Mouse (Mus musculus): Measurements from ENCODE around the gene Zfp36l2. TPM values are rescaled to one million over a fixed set of nuclear protein-coding genes. Genes with fewer than 3 reads are reported as not detected.

Zfp36l2 gene
- polyA plus RNA-seq, 1 experiment from 2014 or later: 22.5 TPM

- WGBS: 22% methylated on average over 16 of the region's 16 CpGs
- Histone ChIP-seq H3K9ac (ENCODE audit: low read depth, low read length) (peak overlapping the region; percentile 14; the same call in 1 of the 2 replicates), H3K36me3 (ENCODE audit: control insufficient read depth, insufficient read depth, low read length) (peaks cover 19% of the 10 kb centered on the region), H3K4me2 (replicated peaks; ENCODE audit: low read depth, low read length) (peak overlapping the region; percentile 28), H3K4me1 (ENCODE audit: control insufficient read depth, insufficient read depth, low read length) (peaks cover 32% of the 10 kb centered on the region), H3K4me3 (ENCODE audit: low read length) (peak overlapping the region; percentile 30; the same call in 1 of the 2 replicates), H3K27me3 (ENCODE audit: control insufficient read depth, insufficient read depth, low read length) (no peaks in the 10 kb centered on the region), H3K27ac (ENCODE audit: low read depth, low read length) (peak overlapping the region; percentile 85), H3K9me3 (ENCODE audit: control insufficient read depth, low read length) (no peaks in the 10 kb centered on the region)
- no peak for ATAC-seq (ENCODE audit: low FRiP score, low TSS enrichment)
These were observed 5.2 kb downstream of the Zfp36l2 start for GRCm38 (mm10) chr17:84182311-84183271.

GRCm38 (mm10) chr17:84181502-84182310, 6.0 kb downstream of the Zfp36l2 start:
- peaks cover 37% of the 10 kb centered on the region for H3K4me1 ChIP-seq (ENCODE audit: control insufficient read depth, insufficient read depth, low read length)

GRCm38 (mm10) chr17:84180715-84181501, 6.8 kb downstream of the Zfp36l2 start:
- Histone ChIP-seq H3K9ac (ENCODE audit: low read depth, low read length) (peak overlapping the region; percentile 28; the same call in 1 of the 2 replicates), H3K4me2 (replicated peaks; ENCODE audit: low read depth, low read length) (no peak overlapping the region; the same call in 1 of the 2 replicates), H3K27ac (ENCODE audit: low read depth, low read length) (peak overlapping the region; percentile 85; the same call in 1 of the 2 replicates), H3K27me3 (ENCODE audit: control insufficient read depth, insufficient read depth, low read length) (no peaks in the 10 kb centered on the region), H3K9me3 (ENCODE audit: control insufficient read depth, low read length) (no peaks in the 10 kb centered on the region), H3K4me3 (ENCODE audit: low read length) (no peak overlapping the region), H3K36me3 (ENCODE audit: control insufficient read depth, insufficient read depth, low read length) (peaks cover 11% of the 10 kb centered on the region), H3K4me1 (ENCODE audit: control insufficient read depth, insufficient read depth, low read length) (peaks cover 37% of the 10 kb centered on the region)
- peak; percentile 32; the same call in 1 of the 2 replicates for ATAC-seq (ENCODE audit: low FRiP score, low TSS enrichment)
- WGBS: 36% methylated on average over 11 of the region's 11 CpGs

More at GRCm38 (mm10) chr17:84181502-84182310, 6.0 kb downstream of the Zfp36l2 start:
- WGBS: 64% methylated on average over 18 of the region's 18 CpGs
- Histone ChIP-seq H3K9ac (ENCODE audit: low read depth, low read length) (no peak overlapping the region; the same call in 1 of the 2 replicates), H3K4me3 (ENCODE audit: low read length) (no peak overlapping the region), H3K9me3 (ENCODE audit: control insufficient read depth, low read length) (no peaks in the 10 kb centered on the region), H3K4me2 (replicated peaks; ENCODE audit: low read depth, low read length) (no peak overlapping the region), H3K27ac (ENCODE audit: low read depth, low read length) (peak overlapping the region; percentile 85), H3K27me3 (ENCODE audit: control insufficient read depth, insufficient read depth, low read length) (no peaks in the 10 kb centered on the region), H3K36me3 (ENCODE audit: control insufficient read depth, insufficient read depth, low read length) (peaks cover 19% of the 10 kb centered on the region)
- ATAC-seq (ENCODE audit: low FRiP score, low TSS enrichment): no peak

GRCm38 (mm10) chr17:84179973-84180365, 7.8 kb downstream of the Zfp36l2 start:
- Histone ChIP-seq H3K4me2 (replicated peaks; ENCODE audit: low read depth, low read length) (no peak overlapping the region), H3K9me3 (ENCODE audit: control insufficient read depth, low read length) (no peaks in the 10 kb centered on the region), H3K27ac (ENCODE audit: low read depth, low read length) (peak overlapping the region; percentile 59; the same call in 1 of the 2 replicates), H3K4me1 (ENCODE audit: control insufficient read depth, insufficient read depth, low read length) (peaks cover 37% of the 10 kb centered on the region), H3K9ac (ENCODE audit: low read depth, low read length) (no peak overlapping the region), H3K4me3 (ENCODE audit: low read length) (no peak overlapping the region), H3K27me3 (ENCODE audit: control insufficient read depth, insufficient read depth, low read length) (no peaks in the 10 kb centered on the region), H3K36me3 (ENCODE audit: control insufficient read depth, insufficient read depth, low read length) (peaks cover 2% of the 10 kb centered on the region; the same call in 1 of the 2 replicates)
- no peak for ATAC-seq (ENCODE audit: low FRiP score, low TSS enrichment)
- 73% methylated on average over 4 of the region's 4 CpGs for WGBS

GRCm38 (mm10) chr17:84179026-84179972, 8.4 kb downstream of the Zfp36l2 start:
- Histone ChIP-seq H3K9me3 (ENCODE audit: control insufficient read depth, low read length) (no peaks in the 10 kb centered on the region), H3K9ac (ENCODE audit: low read depth, low read length) (no peak overlapping the region), H3K4me1 (ENCODE audit: control insufficient read depth, insufficient read depth, low read length) (peaks cover 37% of the 10 kb centered on the region), H3K4me3 (ENCODE audit: low read length) (no peak overlapping the region), H3K4me2 (replicated peaks; ENCODE audit: low read depth, low read length) (no peak overlapping the region), H3K36me3 (ENCODE audit: control insufficient read depth, insufficient read depth, low read length) (no peaks in the 10 kb centered on the region), H3K27ac (ENCODE audit: low read depth, low read length) (peak overlapping the region; percentile 3; the same call in 1 of the 2 replicates), H3K27me3 (ENCODE audit: control insufficient read depth, insufficient read depth, low read length) (no peaks in the 10 kb centered on the region)
- ATAC-seq (ENCODE audit: low FRiP score, low TSS enrichment): no peak
- WGBS: 89% methylated on average over 17 of the region's 17 CpGs

- Histone ChIP-seq H3K4me3 (ENCODE audit: low read length) (no peak overlapping the region), H3K27me3 (ENCODE audit: control insufficient read depth, insufficient read depth, low read length) (no peaks in the 10 kb centered on the region), H3K4me1 (ENCODE audit: control insufficient read depth, insufficient read depth, low read length) (peaks cover 27% of the 10 kb centered on the region), H3K4me2 (replicated peaks; ENCODE audit: low read depth, low read length) (no peak overlapping the region), H3K36me3 (ENCODE audit: control insufficient read depth, insufficient read depth, low read length) (no peaks in the 10 kb centered on the region), H3K27ac (ENCODE audit: low read depth, low read length) (no peak overlapping the region; the same call in 1 of the 2 replicates), H3K9ac (ENCODE audit: low read depth, low read length) (no peak overlapping the region), H3K9me3 (ENCODE audit: control insufficient read depth, low read length) (no peaks in the 10 kb centered on the region)
- no peak for ATAC-seq (ENCODE audit: low FRiP score, low TSS enrichment)
- 31% methylated on average over 8 of the region's 8 CpGs for WGBS
These were observed 10.3 kb downstream of the Zfp36l2 start for GRCm38 (mm10) chr17:84177481-84177880.

- Histone ChIP-seq H3K4me1 (ENCODE audit: control insufficient read depth, insufficient read depth, low read length) (peaks cover 17% of the 10 kb centered on the region), H3K9ac (ENCODE audit: low read depth, low read length) (no peak overlapping the region), H3K36me3 (ENCODE audit: control insufficient read depth, insufficient read depth, low read length) (no peaks in the 10 kb centered on the region), H3K27ac (ENCODE audit: low read depth, low read length) (no peak overlapping the region), H3K9me3 (ENCODE audit: control insufficient read depth, low read length) (no peaks in the 10 kb centered on the region), H3K4me2 (replicated peaks; ENCODE audit: low read depth, low read length) (no peak overlapping the region), H3K4me3 (ENCODE audit: low read length) (no peak overlapping the region), H3K27me3 (ENCODE audit: control insufficient read depth, insufficient read depth, low read length) (no peaks in the 10 kb centered on the region)
- WGBS: 84% methylated on average over 7 of the region's 7 CpGs
- ATAC-seq (ENCODE audit: low FRiP score, low TSS enrichment): no peak
These were observed 11.3 kb downstream of the Zfp36l2 start for GRCm38 (mm10) chr17:84176446-84176845.
